Mouse (Mus musculus): ENCODE measurements at regions not wholly inside any gene's neighbourhood (a gene's known extent, or its start where the extent isn't known, plus 50 kb on each side); places are given as distances from the start of the nearest gene placed in this dataset.

DNA sequence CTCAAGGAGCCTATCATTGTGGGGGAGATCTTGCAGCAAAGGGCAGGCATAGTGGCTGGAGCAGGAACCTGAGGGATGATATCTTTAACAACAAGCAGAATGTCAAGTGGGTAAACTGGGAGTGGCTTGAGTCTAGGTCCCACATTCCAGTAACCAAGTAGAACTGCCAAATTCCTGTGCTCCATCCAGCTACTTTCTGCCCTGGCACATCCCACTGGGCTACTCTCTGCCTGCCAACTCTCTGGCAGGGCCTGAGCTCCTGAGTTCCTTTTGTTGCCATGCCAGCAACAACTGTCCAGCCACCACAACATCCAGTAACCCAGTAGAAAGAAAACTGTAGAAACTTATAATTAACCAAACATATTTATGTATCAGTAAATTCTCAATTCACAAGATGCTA is 1088.8 kb upstream of the Tenm4 start:
- DNase-seq: no peak

- no peak for DNase-seq
These were observed 1086.7 kb upstream of the Tenm4 start for GRCm38 (mm10) chr7:95084328-95084727.

GRCm38 (mm10) chr7:95091360-95091759 is 1079.7 kb upstream of the Tenm4 start:
- DNase-seq: peak; percentile 10

DNA sequence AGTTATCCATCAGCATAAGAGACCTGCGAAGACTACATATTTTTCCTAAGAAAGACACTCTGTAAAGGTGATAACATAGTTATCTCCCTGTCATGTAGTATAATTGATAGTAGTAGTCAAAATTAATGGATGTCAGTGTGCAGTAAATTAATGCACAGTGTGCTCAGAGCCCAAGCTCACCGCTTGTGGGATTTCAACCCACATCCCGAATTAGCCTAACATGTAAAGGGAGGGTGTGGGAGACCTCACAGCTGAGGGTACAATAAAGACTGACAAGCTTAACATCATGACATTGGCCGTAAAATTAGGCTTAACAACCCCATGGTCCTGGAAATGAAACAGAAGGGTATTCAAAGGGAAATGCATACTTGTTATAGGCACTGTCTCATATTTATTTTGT is 1042.0 kb upstream of the Tenm4 start:
- no peak for DNase-seq

DNA sequence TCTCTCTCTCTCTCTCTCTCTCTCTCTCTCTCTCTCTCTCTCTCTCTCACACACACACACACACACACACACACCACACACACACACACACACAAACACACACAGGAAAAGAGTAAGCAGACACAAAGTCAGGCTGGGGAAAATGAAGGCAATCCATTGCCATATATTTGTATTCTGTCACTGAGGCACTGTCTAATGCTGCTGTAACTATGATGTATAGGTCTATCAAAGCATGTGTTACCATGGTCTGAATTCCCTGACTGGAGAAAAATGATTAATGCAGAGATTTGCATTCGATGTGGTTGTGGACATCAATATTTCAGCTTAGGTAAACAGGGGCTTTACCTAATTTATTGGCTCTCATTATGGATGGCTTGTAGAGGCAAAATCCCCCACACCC is 1038.0 kb upstream of the Tenm4 start:
- DNase-seq: no peak

GRCm38 (mm10) chr7:95134062-95134625 is 1036.9 kb upstream of the Tenm4 start:
- DNase-seq: no peak

DNA sequence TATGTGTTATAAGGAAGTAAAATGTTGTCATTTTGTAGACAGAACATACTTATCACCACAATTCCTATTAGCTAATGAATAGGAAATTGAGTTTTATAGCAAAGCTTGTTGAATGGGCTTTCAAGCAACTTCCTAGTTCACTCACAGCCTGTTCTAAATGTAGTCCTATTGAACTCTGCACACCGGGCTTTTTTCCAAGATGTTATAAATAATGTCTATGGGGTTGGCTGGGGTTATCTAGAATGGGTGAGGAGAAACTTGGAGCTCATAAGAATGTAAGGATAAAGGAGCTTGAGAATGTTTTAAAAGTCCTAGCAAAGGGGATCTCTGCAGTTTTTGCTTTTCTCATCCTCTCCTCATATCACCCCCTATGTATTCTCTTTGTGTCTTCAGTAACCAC is 1029.3 kb upstream of the Tenm4 start:
- no peak for DNase-seq

DNA sequence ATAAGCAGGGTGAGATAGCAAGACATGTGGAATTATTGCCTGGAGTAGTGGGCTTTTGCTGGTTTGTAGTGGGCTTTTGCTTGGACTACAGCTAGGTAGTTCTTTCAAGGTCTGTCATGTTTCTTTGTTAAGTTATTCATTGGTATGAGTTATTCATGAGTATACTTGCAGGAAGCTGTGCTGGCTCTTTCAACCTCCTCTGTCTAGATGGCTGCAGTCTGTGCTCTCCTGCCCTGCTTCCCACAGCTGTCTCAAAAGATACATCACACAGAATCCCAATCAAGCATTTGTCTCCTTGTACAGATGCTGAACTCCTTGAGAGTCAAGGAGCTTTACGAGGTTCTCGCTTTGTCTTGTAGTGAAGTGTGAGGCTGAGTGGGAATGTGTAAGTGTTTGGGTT is 1028.0 kb upstream of the Tenm4 start:
- no peak for DNase-seq

Measured in right cerebral cortex, postnatal 4 days (tissue).